Mouse (Mus musculus): Measurements from ENCODE around the gene H2-M9.

H2-M9 gene
- long read RNA-seq, experiment 1 = 0 reads
- long read RNA-seq, experiment 2 = 0 reads

- intact Hi-C loops (cut with DNase I) = no loop called here
These were observed at the start of gene H2-M9 for GRCm38 (mm10) chr17:36642566-36642965. Gene H2-M9 (minus strand): TSS chr17:36642666.

DNA sequence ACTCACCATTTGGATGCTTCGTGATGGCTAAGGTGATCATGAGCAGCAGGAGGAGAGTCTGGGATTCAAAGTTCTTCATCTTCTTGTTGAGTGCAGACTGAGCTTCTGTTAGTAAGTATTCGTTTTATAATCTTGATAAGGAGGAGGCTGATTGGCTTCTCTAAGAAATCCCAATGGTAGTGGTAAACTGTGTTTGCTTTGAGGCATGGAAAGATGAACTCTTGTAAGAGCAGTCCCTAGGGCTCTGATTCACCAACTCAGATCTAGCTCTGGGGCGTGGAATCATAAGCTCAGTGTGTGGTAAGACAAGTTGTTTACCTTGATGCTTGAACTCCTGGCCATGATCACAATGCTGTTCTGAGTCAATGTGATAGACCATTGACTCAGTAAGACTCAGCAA lies 29.7 kb upstream of the H2-M9 start, which contains the start of gene H2-M1:
Gene H2-M1, minus strand, starts transcription at position 101 of the 400 bp plus-strand sequence.
- intact Hi-C loops (cut with DNase I) = no loop called here

Measured in adrenal gland (tissue).